In genomic region chr17:35064951-35065947, GRCm38 (mm10) we compare ENCODE assay signal across 9 mouse cellular contexts. TPM values are rescaled to one million over a fixed set of nuclear protein-coding genes. Genes with fewer than 3 reads are reported as not detected.
DNase-seq lines count a peak whose midpoint lies in the region; ATAC-seq lines count a peak whose summit lies in the region.
"Had no signal": no experiment of that assay in that cellular context is flagged by ENCODE, and none has a peak within 500 bp of the region (broad histone marks: within the 10 kb centered on the region; RNA-seq: fewer than 3 reads in every experiment).

Ly6g6c (plus strand) TSS chr17:35065388.

- no peak for ATAC-seq in hindbrain, embryonic 13.5 days (ENCODE audit: low FRiP score)
- ATAC-seq in midbrain, embryonic 14.5 days (ENCODE audit: low FRiP score, low TSS enrichment), result no peak
- ATAC-seq in inflammation-experienced regulatory T-cells, adult 6 months, result no peak

- H3K4me3 ChIP-seq in hindbrain, embryonic 13.5 days, result peak within 1 kb of the TSS; percentile 24
- H3K4me3 ChIP-seq in midbrain, embryonic 14.5 days (replicated peaks; ENCODE audit: low read depth, low read length), result peak within 1 kb of the TSS; percentile 19

- WGBS in hindbrain, embryonic 13.5 days, result 1% methylated on average over 48 of the region's 48 CpGs
- WGBS in midbrain, embryonic 14.5 days, result 2% methylated on average over 48 of the region's 48 CpGs

- no peak within 1 kb of the TSS for H3K27ac ChIP-seq in hindbrain, embryonic 13.5 days
- H3K27ac ChIP-seq in midbrain, embryonic 14.5 days (replicated peaks; ENCODE audit: low read depth, low read length), result no peak within 1 kb of the TSS

- peaks cover 31% of the 10 kb centered on the region for H3K4me1 ChIP-seq in hindbrain, embryonic 13.5 days (replicated peaks)
- peaks cover 11% of the 10 kb centered on the region for H3K4me1 ChIP-seq in midbrain, embryonic 14.5 days (ENCODE audit: control insufficient read depth, insufficient read depth, low read length)

- peak within 1 kb of the TSS; percentile 57 for H3K9ac ChIP-seq in hindbrain, embryonic 13.5 days
- peak within 1 kb of the TSS; percentile 20; the same call in 1 of the 2 replicates for H3K9ac ChIP-seq in midbrain, embryonic 14.5 days (replicated peaks; ENCODE audit: low read length)

- H3K4me2 ChIP-seq in hindbrain, embryonic 13.5 days, result peak within 1 kb of the TSS; percentile 53
- peak within 1 kb of the TSS; percentile 42 for H3K4me2 ChIP-seq in midbrain, embryonic 14.5 days (ENCODE audit: low read length)

- peak; percentile 86 for DNase-seq in urinary bladder, postnatal 14 days (ENCODE audit: low spot score)
- no peak for DNase-seq in urinary bladder, postnatal 10 days (ENCODE audit: low spot score)
- peak; percentile 91 for DNase-seq in fat pad, adult 2 months (ENCODE audit: extremely low read depth, low read depth, low spot score)
- DNase-seq in liver, result peak; percentile 62
- DNase-seq in midbrain, embryonic 14.5 days, result peak; percentile 39
- no peak for DNase-seq in MN1 (ENCODE audit: low spot score)

- H3K36me3 ChIP-seq in hindbrain, embryonic 13.5 days, result peaks cover 30% of the 10 kb centered on the region
- peaks cover 24% of the 10 kb centered on the region for H3K36me3 ChIP-seq in midbrain, embryonic 14.5 days (ENCODE audit: control insufficient read depth, insufficient read depth, low read length)

- H3K9me3 ChIP-seq in hindbrain, embryonic 13.5 days, result no peaks in the 10 kb centered on the region
- H3K9me3 ChIP-seq in midbrain, embryonic 14.5 days (ENCODE audit: control insufficient read depth, low read length), result no peaks in the 10 kb centered on the region

- peaks cover 73% of the 10 kb centered on the region for H3K27me3 ChIP-seq in hindbrain, embryonic 13.5 days
- peaks cover 18% of the 10 kb centered on the region; the same call in 1 of the 2 replicates for H3K27me3 ChIP-seq in midbrain, embryonic 14.5 days (ENCODE audit: control insufficient read depth, insufficient read depth, low read length)

RNA-seq across cellular contexts. Expression of gene Ly6g6c, which starts in this region (rescaled TPM):
- not detected in 2 replicates for polyA plus RNA-seq in hindbrain, embryonic 13.5 days (2015; fragmentation: Nextera tagmentation; extraction: Ambion mirVana)
- polyA plus RNA-seq in midbrain, embryonic 14.5 days (2014; fragmentation: Nextera tagmentation; extraction: Ambion mirVana), result not detected in 2 replicates
- polyA plus RNA-seq in inflammation-experienced regulatory T-cells, adult 6 months (2017; shearing (Covaris generic)), result not detected
- polyA plus RNA-seq: cortical plate, adult 2 months had no signal

Comparison
In these comparisons a context has a peak if more than half of its experiments do, and no peak if none do; other contexts are left out.
1. DNase-seq: peak in urinary bladder, postnatal 14 days (single experiment), fat pad, adult 2 months (single experiment) and liver (single experiment); none in urinary bladder, postnatal 10 days (single experiment) and MN1 (single experiment).
2. Peak in DNase-seq, H3K4me3 ChIP-seq, H3K9ac ChIP-seq and H3K4me2 ChIP-seq in midbrain, embryonic 14.5 days; RNA of the gene not detected or under 1 TPM.